Mouse (Mus musculus) MEL (cell line): ENCODE results near the gene Pak2. TPM values are rescaled to one million over a fixed set of nuclear protein-coding genes. Genes with fewer than 3 reads are reported as not detected.
A peak's percentile ranks its signal among the peaks of the same experiment; 100 is the strongest.

Experiments
- DNase-seq: peaks from one replicate; pipeline ENCODE4 v3.0.0; 2011; ENCODE audit warnings: low read depth, low spot score
- H3K27ac ChIP-seq: 2 replicates; pipeline ENCODE4 v1.5.1; 2012; ENCODE audit warnings: low read depth, mild to moderate bottlenecking, control low read depth, low read length, moderate library complexity; ENCODE audit not compliant: control insufficient read depth
- H3K27me3 ChIP-seq, 2 experiments: fragments of 150-350 bp in 1 of 2; sonication (generic) in 1 of 2; 2 replicates each; pipeline ENCODE4 v1.6.1; 2012; ENCODE audit warnings: low read length in 2 of 2, mild to moderate bottlenecking in 2 of 2, improper control_type of control experiment in 1 of 2, moderate library complexity in 1 of 2; ENCODE audit not compliant: insufficient read depth in 2 of 2, control insufficient read depth in 1 of 2
- H3K36me3 ChIP-seq, 2 experiments: 2 replicates each; pipeline ENCODE4 v1.6.1; 2012 to 2014; ENCODE audit warnings: low read length in 2 of 2, improper control_type of control experiment in 1 of 2, inconsistent platforms in 1 of 2, mild to moderate bottlenecking in 1 of 2; ENCODE audit not compliant: insufficient read depth in 2 of 2, control insufficient read depth in 1 of 2
- H3K4me1 ChIP-seq, 2 experiments: fragments of 150-350 bp in 1 of 2; sonication (generic) in 1 of 2; 2 replicates each; pipeline ENCODE4 v1.6.1; 2012; ENCODE audit warnings: low read length in 2 of 2, improper control_type of control experiment in 1 of 2, mild to moderate bottlenecking in 1 of 2; ENCODE audit not compliant: insufficient read depth in 2 of 2, control insufficient read depth in 1 of 2
- H3K4me3 ChIP-seq, 2 experiments: fragments of 150-350 bp in 1 of 2; sonication (generic) in 1 of 2; 2 replicates each; pipeline ENCODE4 v1.5.1; 2012; ENCODE audit warnings: low read depth in 2 of 2, low read length in 2 of 2, mild to moderate bottlenecking in 2 of 2, moderate library complexity in 2 of 2, control low read depth in 1 of 2, improper control_type of control experiment in 1 of 2; ENCODE audit not compliant: control insufficient read depth in 1 of 2, insufficient read depth in 1 of 2
- H3K79me2 ChIP-seq: 2 replicates; pipeline ENCODE4 v1.6.1; 2012; ENCODE audit warnings: mild to moderate bottlenecking, low read length, moderate library complexity; ENCODE audit not compliant: control insufficient read depth, poor library complexity, insufficient read depth
- H3K9ac ChIP-seq: 2 replicates; pipeline ENCODE4 v1.6.1; 2012; ENCODE audit warnings: low read depth, mild to moderate bottlenecking, control low read depth, low read length, moderate library complexity; ENCODE audit not compliant: control insufficient read depth, poor library complexity, severe bottlenecking
- H3K9me3 ChIP-seq: fragments of 150-350 bp; sonication (generic); replicated peaks from 2 replicates; pipeline ENCODE4 v1.6.1; 2012; ENCODE audit warnings: mild to moderate bottlenecking, low read length, improper control_type of control experiment, moderate library complexity; ENCODE audit not compliant: insufficient read depth
- BHLHE40 ChIP-seq: IDR thresholded peaks from 2 replicates; pipeline ENCODE4 v1.6.1; 2012; ENCODE audit warnings: low read depth, mild to moderate bottlenecking, inconsistent platforms, low read length, improper control_type of control experiment, borderline replicate concordance
- CHD1 ChIP-seq: IDR thresholded peaks from 2 replicates; pipeline ENCODE4 v1.6.1; 2012; ENCODE audit warnings: low read depth, mild to moderate bottlenecking, inconsistent platforms, low read length, improper control_type of control experiment
- CHD2 ChIP-seq: IDR thresholded peaks from 2 replicates; pipeline ENCODE4 v1.6.1; 2011; ENCODE audit warnings: low read length, improper control_type of control experiment
- CTCF ChIP-seq, 3 experiments: IDR thresholded peaks in 2 of 3; conservative IDR thresholded peaks in 1 of 3; 2 replicates each; pipeline ENCODE4 v1.5.1; 2011 to 2012; ENCODE audit warnings: low read length in 3 of 3, low read depth in 2 of 3, mild to moderate bottlenecking in 2 of 3, improper control_type of control experiment in 1 of 3, inconsistent platforms in 1 of 3, mixed read lengths in 1 of 3, moderate library complexity in 1 of 3; ENCODE audit not compliant: control insufficient read depth in 1 of 3, insufficient read depth in 1 of 3, poor library complexity in 1 of 3, severe bottlenecking in 1 of 3
- E2F4 ChIP-seq: IDR thresholded peaks from 2 replicates; pipeline ENCODE4 v1.6.1; 2011; ENCODE audit warnings: low read depth, low read length, improper control_type of control experiment, borderline replicate concordance
- ELF1 ChIP-seq: IDR thresholded peaks from 2 replicates; pipeline ENCODE4 v1.6.1; 2014; ENCODE audit warnings: low read depth, mild to moderate bottlenecking, inconsistent platforms, low read length, improper control_type of control experiment, moderate library complexity
- GATA1 ChIP-seq: IDR thresholded peaks from 2 replicates; pipeline ENCODE4 v1.6.1; 2011; ENCODE audit warnings: low read depth, low read length, improper control_type of control experiment
- HCFC1 ChIP-seq: IDR thresholded peaks from 2 replicates; pipeline ENCODE4 v1.6.1; 2012; ENCODE audit warnings: low read depth, mild to moderate bottlenecking, inconsistent platforms, low read length, improper control_type of control experiment, moderate library complexity
- JUND ChIP-seq: IDR thresholded peaks from 2 replicates; pipeline ENCODE4 v1.6.1; 2011; ENCODE audit warnings: low read depth, mild to moderate bottlenecking, improper control_type of control experiment, low read length
- KAT2A ChIP-seq: conservative IDR thresholded peaks from 2 replicates; pipeline ENCODE4 v1.6.1; 2012; ENCODE audit warnings: low read depth, low read length, improper control_type of control experiment, inconsistent platforms
- MAFK ChIP-seq: IDR thresholded peaks from 2 replicates; pipeline ENCODE4 v1.6.1; 2011; ENCODE audit warnings: low read depth, mild to moderate bottlenecking, low read length, improper control_type of control experiment, borderline replicate concordance
- MAX ChIP-seq: IDR thresholded peaks from 2 replicates; pipeline ENCODE4 v1.6.1; 2011; ENCODE audit warnings: low read length, improper control_type of control experiment
- MAZ ChIP-seq: IDR thresholded peaks from 2 replicates; pipeline ENCODE4 v1.6.1; 2012; ENCODE audit warnings: low read depth, mild to moderate bottlenecking, inconsistent platforms, low read length, improper control_type of control experiment
- MXI1 ChIP-seq: IDR thresholded peaks from 2 replicates; pipeline ENCODE4 v1.6.1; 2011; ENCODE audit warnings: mild to moderate bottlenecking, low read depth, low read length, improper control_type of control experiment
- MYB ChIP-seq: IDR thresholded peaks from 2 replicates; pipeline ENCODE4 v1.6.1; 2011; ENCODE audit warnings: mild to moderate bottlenecking, low read depth, low read length, improper control_type of control experiment
- NELFE ChIP-seq: IDR thresholded peaks from 2 replicates; pipeline ENCODE4 v1.6.1; 2011; ENCODE audit warnings: low read depth, low read length, improper control_type of control experiment
- NRF1 ChIP-seq: IDR thresholded peaks from 2 replicates; pipeline ENCODE4 v1.6.1; 2014; ENCODE audit warnings: low read depth, mild to moderate bottlenecking, inconsistent platforms, low read length, improper control_type of control experiment, moderate library complexity; ENCODE audit not compliant: poor library complexity, insufficient read depth, severe bottlenecking
- POLR2AphosphoS5 ChIP-seq: IDR thresholded peaks from 2 replicates; pipeline ENCODE4 v1.6.1; 2012; ENCODE audit warnings: low read depth, borderline replicate concordance, mild to moderate bottlenecking, inconsistent platforms, low read length, moderate library complexity, mixed read lengths
- RCOR1 ChIP-seq: IDR thresholded peaks from 2 replicates; pipeline ENCODE4 v1.6.1; 2012; ENCODE audit warnings: low read depth, mild to moderate bottlenecking, inconsistent platforms, low read length, improper control_type of control experiment
- SMC3 ChIP-seq: IDR thresholded peaks from 2 replicates; pipeline ENCODE4 v1.6.1; 2011; ENCODE audit warnings: low read depth, low read length, improper control_type of control experiment
- TAL1 ChIP-seq: IDR thresholded peaks from 2 replicates; pipeline ENCODE4 v1.6.1; 2012; ENCODE audit warnings: mild to moderate bottlenecking, inconsistent platforms, low read length, moderate library complexity, mixed read lengths
- TCF12 ChIP-seq: IDR thresholded peaks from 2 replicates; pipeline ENCODE4 v1.6.1; 2014; ENCODE audit warnings: low read depth, mild to moderate bottlenecking, inconsistent platforms, low read length, improper control_type of control experiment, moderate library complexity
- UBTF ChIP-seq: IDR thresholded peaks from 2 replicates; pipeline ENCODE4 v1.6.1; 2012; ENCODE audit warnings: low read depth, mild to moderate bottlenecking, inconsistent platforms, low read length, improper control_type of control experiment, moderate library complexity, borderline replicate concordance; ENCODE audit not compliant: insufficient read depth
- USF1 ChIP-seq: IDR thresholded peaks from 2 replicates; pipeline ENCODE4 v1.6.1; 2014; ENCODE audit warnings: low read depth, mild to moderate bottlenecking, inconsistent platforms, low read length, improper control_type of control experiment, moderate library complexity
- ZMIZ1 ChIP-seq: IDR thresholded peaks from 2 replicates; pipeline ENCODE4 v1.6.1; 2012; ENCODE audit warnings: low read depth, mild to moderate bottlenecking, inconsistent platforms, low read length, improper control_type of control experiment, moderate library complexity
- ZNF384 ChIP-seq: IDR thresholded peaks from 2 replicates; pipeline ENCODE4 v1.6.1; 2012; ENCODE audit warnings: low read depth, mild to moderate bottlenecking, inconsistent platforms, low read length, improper control_type of control experiment
- polyA plus RNA-seq, 2 experiments: library from polyadenylated mRNA; stranded (reverse) in 1 of 2; unstranded in 1 of 2; fragments of >175 nt in 1 of 2; fragments of >200 nt in 1 of 2; gene quantifications; 2 replicates each; pipeline versions ENCODE4 v1.2.1 to v1.2.4; 2012; ENCODE audit warnings: low replicate concordance in 2 of 2, low read depth in 1 of 2; ENCODE audit not compliant: insufficient read length in 2 of 2, insufficient read depth in 1 of 2, missing spikeins in 1 of 2
- total RNA-seq: library from RNA; depleted of rRNA; stranded (reverse); fragments of 300-350 nt; gene quantifications from 2 replicates; pipeline ENCODE4 v1.2.3, GENCODE M21; 2012

Pak2 gene
- total and polyA plus RNA-seq, 3 experiments, result 23.0 to 67.2 (median 34.1) TPM

- Histone ChIP-seq H3K9me3 (no peaks in the 10 kb centered on the region; the same call in 1 of the 2 replicates), H3K9ac (no peak overlapping the region), H3K27me3 (no peaks in the 10 kb centered on the region), H3K4me3 (no peak overlapping the region), H3K4me1 (peaks cover 31 to 37% of the 10 kb centered on the region in 2 experiments), H3K36me3 (peaks cover 0 to 51% of the 10 kb centered on the region in 2 experiments), H3K27ac (no peak overlapping the region), H3K79me2 (peaks cover 72% of the 10 kb centered on the region)
- no peak for DNase-seq
- TF ChIP-seq JUND (no peak), GATA1 (no peak), KAT2A (no peak), USF1 (no peak), RCOR1 (no peak), MAX (no peak)
Measured at GRCm38 (mm10) chr16:32066899-32067298, 12.2 kb downstream of the Pak2 start.

GRCm38 (mm10) chr16:32063900-32064299 is 15.2 kb downstream of the Pak2 start:
- TF ChIP-seq MAZ (no peak), TCF12 (no peak)
- Histone ChIP-seq H3K79me2 (peaks cover 72% of the 10 kb centered on the region), H3K4me1 (peaks cover 29 to 42% of the 10 kb centered on the region in 2 experiments), H3K27me3 (no peaks in the 10 kb centered on the region), H3K9me3 (no peaks in the 10 kb centered on the region), H3K9ac (no peak overlapping the region), H3K27ac (no peak overlapping the region), H3K36me3 (peaks cover 0 to 58% of the 10 kb centered on the region in 2 experiments), H3K4me3 (no peak overlapping the region)
- no peak for DNase-seq

- peak; percentile 48 for DNase-seq
- Histone ChIP-seq H3K9ac (peak overlapping the region; percentile 38), H3K27ac (peak overlapping the region; percentile 79), H3K9me3 (no peaks in the 10 kb centered on the region), H3K27me3 (no peaks in the 10 kb centered on the region), H3K4me3 (0 out of 4 replicates have a peak overlapping the region, but pooled peaks of 1 of the 2 experiments have one; percentile 6), H3K4me1 (peaks cover 25 to 39% of the 10 kb centered on the region in 2 experiments), H3K36me3 (peaks cover 0 to 52% of the 10 kb centered on the region in 2 experiments), H3K79me2 (peaks cover 71% of the 10 kb centered on the region)
- no peak for TF ChIP-seq POLR2AphosphoS5
- TF ChIP-seq MXI1, result no peak
- TF ChIP-seq NRF1, result no peak
- TF ChIP-seq BHLHE40, result no peak
- no peak for TF ChIP-seq UBTF
- no peak for TF ChIP-seq NELFE
- TF ChIP-seq USF1, result no peak
- no peak for TF ChIP-seq E2F4
- TF ChIP-seq HCFC1, result no peak
- TF ChIP-seq ELF1, result no peak
- 0 out of 2 replicates have a peak, but pooled peaks have one; percentile 28 for TF ChIP-seq CHD2
- TF ChIP-seq MAFK, result no peak
- no peak for TF ChIP-seq CTCF (IDR thresholded peaks at IDR 0.05 in 2 of 3, conservative IDR thresholded peaks at IDR 0.05 in 1 of 3; ENCODE audit: control insufficient read depth in 1 of 3, insufficient read depth in 1 of 3, low read depth in 2 of 3, low read length in 3 of 3, poor library complexity in 1 of 3, severe bottlenecking in 1 of 3)
- no peak for TF ChIP-seq KAT2A
- TF ChIP-seq TCF12, result 0 out of 2 replicates have a peak, but pooled peaks have one; percentile 18
- no peak for TF ChIP-seq SMC3
- no peak for TF ChIP-seq MAZ
- TF ChIP-seq JUND, result no peak
- 0 out of 2 replicates have a peak, but pooled peaks have one; percentile 34 for TF ChIP-seq ZNF384
- TF ChIP-seq MYB, result no peak
- TF ChIP-seq CHD1, result no peak
- TF ChIP-seq ZMIZ1, result no peak
- TF ChIP-seq TAL1, result no peak
Measured at GRCm38 (mm10) chr16:32062226-32062625, 16.9 kb downstream of the Pak2 start.
